Mouse (Mus musculus): ENCODE results near the gene Riok2. TPM values are rescaled to one million over a fixed set of nuclear protein-coding genes. Genes with fewer than 3 reads are reported as not detected.

The Riok2 gene
- 33.5 TPM for polyA plus RNA-seq (2017; shearing (Covaris generic))

GRCm38 (mm10) chr17:17373918-17374910, at the start of gene Riok2:
Gene Riok2, plus strand, starts transcription at chr17:17374309.

GRCm38 (mm10) chr17:17402222-17403004, 28.3 kb downstream of the Riok2 start, which contains the start of gene Lix1:
Gene Lix1, plus strand, starts transcription at chr17:17402672.

Other genes starting within 250 kb of the Riok2 start
- 0.12 TPM for gene Lix1, start 28.4 kb downstream of the Riok2 start, polyA plus RNA-seq (2017; shearing (Covaris generic))